Mouse (Mus musculus): ENCODE measurements around the gene Edn2.
A peak's percentile ranks its signal among the peaks of the same experiment; 100 is the strongest.

Edn2 gene

DNA sequence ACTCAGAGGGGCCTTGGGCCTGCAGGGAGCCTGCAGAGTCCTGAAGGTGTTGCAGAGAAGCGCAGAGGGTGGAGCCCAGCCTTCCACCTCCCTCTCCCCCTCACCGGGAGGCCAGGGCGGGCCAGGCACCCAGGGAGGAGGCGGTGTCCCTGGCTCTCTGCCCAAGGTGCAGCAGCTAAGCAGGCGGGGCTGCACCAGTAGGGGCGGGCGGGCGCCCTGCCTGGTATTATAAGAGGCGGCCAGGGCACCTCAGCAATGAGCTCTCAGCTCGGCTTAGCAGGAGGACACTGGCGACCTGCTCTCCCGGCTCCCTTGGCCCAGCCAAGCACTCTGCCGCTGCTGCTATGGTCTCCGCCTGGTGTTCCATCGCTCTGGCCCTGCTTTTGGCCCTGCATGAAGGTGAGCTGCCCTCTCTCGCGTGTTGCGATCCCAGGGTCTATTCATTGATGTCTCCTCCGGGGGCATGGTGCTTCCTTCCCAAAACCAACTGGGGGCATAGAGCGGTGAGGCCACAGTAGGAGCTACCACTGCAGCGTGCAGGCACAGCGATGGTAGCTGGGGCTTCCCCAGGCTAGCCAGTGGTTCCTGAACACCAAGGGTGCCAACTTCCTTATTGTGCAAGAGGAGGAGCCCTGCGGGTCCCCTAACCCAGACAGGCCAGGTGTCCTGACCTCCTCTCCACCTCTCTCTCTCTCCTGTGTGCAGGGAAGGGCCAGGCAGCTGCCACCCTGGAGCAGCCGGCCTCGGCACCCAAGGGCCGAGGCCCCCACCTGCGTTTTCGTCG is at the start of gene Edn2:
Gene Edn2, plus strand, starts transcription at position 41 of the 784 bp plus-strand sequence.
- DNase-seq: no peak

GRCm38 (mm10) chr4:120115516-120115915 is 45.5 kb upstream of the Edn2 start:
- DNase-seq: no peak

DNA sequence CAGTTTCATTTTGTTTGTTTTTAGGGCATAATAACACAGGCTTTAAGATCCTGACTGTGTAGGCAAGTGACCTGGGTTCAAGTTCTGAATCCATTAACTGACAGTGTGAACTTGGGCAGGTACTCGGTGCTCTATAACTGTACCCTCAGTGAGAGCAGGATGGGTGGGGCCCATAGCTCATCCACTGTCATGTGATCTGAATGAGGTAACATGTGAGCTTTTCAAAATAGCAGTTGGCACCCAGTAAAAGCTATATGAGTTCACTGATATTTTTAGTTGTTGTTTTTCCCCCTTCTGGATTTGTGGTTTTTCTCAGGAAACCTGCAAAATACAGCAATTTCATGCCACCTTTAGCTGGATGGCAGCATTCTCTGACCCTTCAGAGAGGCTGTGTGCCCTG is 44.7 kb upstream of the Edn2 start:
- no peak for DNase-seq

DNA sequence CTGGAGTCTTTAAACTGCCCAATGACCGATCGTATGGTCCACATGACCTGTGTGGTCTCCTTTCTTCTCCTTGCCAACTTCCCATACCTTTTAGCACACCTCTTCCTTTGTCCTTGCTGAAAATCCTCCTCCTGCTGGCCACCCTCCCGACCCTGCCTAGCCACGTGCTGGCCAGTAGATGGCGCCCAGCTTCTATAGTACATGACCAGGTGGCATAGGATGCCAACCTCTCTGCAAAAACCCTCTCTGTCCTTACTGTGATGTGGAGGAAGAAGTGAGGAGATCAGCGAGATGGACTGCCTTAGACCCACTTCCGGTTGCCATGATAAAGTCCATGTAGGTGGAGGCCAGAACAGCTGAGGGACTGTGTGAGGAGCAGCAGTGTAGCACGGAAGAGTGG is 40.7 kb upstream of the Edn2 start:
- DNase-seq: peak; percentile 53

- no peak for DNase-seq
Observed at GRCm38 (mm10) chr4:120124656-120125055, 36.4 kb upstream of the Edn2 start.

DNA sequence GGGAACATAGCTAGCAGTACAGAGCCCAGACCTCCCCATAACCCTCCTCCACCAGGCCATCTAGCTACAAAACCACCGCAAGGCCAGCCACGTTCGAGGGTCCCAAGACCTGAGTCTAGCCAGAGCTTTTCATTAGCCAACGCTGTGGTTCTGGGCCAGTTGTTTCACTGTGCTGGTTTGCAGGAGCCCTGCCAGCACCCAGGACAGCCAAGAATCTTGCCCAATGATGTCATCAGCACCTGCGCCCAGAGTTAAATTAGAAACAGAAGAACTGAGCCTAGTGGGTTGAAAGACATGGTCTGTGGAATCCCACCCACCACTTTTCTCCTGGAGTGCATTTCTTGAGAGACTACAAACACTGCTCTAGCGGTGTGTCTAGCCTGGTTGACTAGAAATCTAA is 35.0 kb upstream of the Edn2 start:
- no peak for DNase-seq

DNA sequence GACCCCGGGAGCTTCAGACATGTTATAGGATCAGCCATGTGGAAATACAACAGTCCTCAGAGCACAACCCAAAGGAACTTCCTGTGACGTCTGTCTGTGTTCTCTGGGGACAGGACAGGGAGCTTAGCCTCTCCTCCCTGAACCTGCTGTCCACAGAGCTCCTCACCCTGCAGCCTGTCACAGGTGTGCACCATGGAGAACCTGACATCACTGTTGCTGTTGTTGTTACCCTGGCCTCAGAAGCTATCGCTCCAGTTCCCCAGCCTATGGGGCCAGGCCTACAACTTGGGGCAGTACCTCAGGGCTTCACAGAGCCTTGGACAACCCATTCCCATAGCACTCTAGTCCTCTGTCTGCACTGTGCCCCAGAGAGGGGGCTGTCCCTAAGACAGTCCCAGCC is 33.7 kb upstream of the Edn2 start:
- no peak for DNase-seq

- no peak for DNase-seq
Observed at GRCm38 (mm10) chr4:120128033-120128432, 33.0 kb upstream of the Edn2 start.

GRCm38 (mm10) chr4:120129233-120129885 is 31.6 kb upstream of the Edn2 start:
- peak; percentile 48 for DNase-seq

DNA sequence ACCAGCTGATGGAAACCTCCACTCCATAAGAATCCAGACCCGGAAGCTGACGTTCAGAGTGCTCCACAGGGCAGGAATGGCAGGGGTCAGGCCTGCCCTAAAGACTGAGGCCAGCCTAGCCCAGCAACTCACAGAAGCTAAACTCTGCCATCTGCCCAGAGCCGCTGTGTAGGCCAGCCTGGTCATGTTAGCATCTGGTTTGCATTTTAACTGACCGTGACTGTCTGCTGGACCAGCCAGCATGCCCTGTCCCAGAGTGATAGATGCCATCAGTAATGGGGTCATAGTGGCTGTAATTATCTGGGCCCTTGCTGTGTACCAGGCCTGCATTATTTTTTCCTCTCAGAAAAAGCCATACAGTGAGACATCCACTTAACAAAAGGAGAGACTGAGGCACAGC is 30.1 kb upstream of the Edn2 start:
- no peak for DNase-seq

- DNase-seq: no peak
Observed at GRCm38 (mm10) chr4:120131441-120132220, 29.4 kb upstream of the Edn2 start.

DNA sequence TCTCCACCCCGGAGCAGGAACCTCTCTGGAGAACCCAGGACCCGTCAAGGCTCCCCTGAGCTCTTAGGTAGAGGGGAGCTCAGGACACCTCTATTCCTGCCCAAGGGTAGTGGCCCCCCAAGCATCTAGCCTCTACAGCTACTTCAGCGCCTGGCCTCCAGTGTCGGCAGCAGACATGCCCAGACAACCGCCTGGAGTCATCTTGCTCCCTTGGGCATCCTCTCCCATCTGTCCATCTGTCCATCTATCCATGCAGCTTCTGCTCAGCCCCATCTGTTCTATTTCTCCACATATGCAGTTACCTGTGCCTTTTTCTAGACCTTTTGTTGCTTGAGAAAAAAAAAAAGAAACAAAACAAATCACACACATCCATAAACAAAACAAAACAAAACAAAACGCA is 26.8 kb upstream of the Edn2 start:
- no peak for DNase-seq

DNA sequence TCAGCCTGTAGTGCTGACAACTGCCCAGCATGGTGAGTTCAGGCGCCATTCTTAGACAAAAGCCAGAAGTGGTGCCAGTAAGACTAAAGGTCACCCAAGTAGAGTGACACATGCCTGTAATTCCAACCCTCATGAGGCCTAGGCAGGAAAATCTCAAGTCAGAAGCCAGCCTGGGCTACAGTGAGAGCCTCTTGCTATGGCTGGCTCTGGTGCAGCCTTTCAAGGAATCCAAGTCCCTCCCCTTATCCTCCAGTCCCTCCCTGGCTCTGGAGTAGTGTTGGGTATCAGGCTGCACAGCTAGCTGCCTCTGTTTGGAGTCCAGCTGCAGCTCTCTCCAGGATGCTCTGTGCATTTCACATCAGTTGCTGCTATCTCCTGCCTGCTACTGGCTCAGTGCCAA is 19.2 kb upstream of the Edn2 start:
- no peak for DNase-seq

DNA sequence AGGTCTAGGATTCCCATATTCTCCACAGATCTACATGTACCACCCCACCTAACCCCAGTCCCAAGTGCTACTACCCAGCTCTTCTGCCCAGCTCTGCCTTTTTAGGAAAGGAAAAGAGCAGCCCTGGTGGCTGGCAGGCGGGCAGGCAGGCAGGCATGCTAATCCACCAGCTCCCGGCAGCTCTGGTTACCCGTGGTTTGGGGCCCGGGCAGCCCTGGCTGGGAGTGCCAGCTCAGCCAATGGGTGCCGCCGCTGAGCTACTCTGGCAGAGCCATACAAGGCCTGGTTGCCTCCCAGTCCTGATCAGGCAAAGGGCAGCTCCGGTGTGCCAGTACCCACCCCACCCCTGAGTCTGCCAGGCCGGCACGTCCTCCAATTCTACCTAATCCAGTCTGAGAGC is 18.1 kb upstream of the Edn2 start:
- DNase-seq: no peak

- DNase-seq: no peak
Observed at GRCm38 (mm10) chr4:120144343-120144742, 16.7 kb upstream of the Edn2 start.

- DNase-seq: no peak
Observed at GRCm38 (mm10) chr4:120145931-120146330, 15.1 kb upstream of the Edn2 start.

- DNase-seq: peak; percentile 79
Observed at GRCm38 (mm10) chr4:120148291-120149141, 12.5 kb upstream of the Edn2 start.

DNA sequence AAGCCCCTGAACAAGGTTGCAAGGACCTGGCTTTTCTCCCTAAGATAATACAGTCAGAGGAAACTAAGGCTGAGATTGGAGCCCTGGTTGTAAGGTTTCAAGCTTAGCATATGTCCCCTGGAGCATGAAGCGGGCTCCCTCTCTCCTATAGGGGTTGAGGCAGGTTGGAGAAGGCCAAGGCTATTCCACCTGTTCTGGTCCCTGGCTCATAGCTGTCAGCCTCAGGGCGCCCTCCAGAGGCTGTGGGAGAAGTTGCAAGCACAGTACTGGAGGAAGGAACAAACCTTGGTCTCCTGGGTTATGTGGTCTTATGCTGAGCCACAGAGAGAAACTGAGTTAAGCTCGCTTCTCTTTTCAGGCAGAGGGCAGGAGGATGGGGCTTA is 11.9 kb upstream of the Edn2 start:
- DNase-seq: no peak

DNA sequence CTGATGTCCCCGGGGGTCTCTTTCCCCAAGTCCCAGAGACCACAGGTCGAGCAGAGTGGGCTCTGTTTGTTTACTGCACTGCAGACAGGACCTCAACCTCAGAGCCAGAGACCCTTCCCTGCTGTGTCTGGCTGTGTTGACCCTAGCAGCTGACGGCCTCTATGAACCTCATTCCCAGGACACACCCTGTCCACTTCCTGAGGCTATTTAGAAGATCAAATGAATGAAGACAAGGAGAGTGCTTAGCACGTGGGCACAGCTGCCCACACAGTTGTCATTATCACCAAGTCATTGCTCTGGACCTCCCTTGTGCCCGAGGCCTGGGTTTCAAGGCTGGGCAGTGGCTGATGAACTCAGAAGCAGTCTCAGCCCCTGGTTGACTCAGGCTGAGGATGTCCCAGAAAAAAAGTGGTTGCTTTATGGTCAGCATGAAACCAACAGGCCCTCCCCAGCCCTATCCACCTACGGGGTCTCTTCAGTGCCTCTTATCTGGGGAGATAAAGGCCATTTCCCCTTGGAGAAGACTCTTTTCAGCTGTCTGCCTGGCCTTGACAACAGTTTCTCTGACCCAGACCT is 10.6 kb upstream of the Edn2 start:
- no peak for DNase-seq

DNA sequence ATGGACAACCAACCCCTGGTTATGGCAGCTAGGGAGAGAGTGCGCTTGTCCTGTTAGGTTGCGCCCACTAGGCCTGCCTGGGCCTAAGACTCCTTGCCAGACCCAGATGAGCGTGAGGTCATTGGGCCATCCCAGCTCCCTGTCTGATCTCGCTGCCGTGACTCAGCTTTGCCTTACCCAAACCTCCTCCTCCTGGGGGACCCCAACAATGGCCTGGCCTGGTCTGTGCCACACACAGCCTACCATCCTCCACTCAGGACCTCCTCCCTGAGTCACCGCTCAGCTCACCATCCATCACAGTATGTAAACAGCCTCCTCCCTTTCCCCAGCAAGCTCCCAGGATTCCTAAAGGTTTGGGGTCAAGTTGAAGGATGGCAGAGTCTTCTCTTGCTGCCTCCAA is 9.1 kb upstream of the Edn2 start:
- DNase-seq: no peak

- DNase-seq: no peak
Observed at GRCm38 (mm10) chr4:120152648-120153047, 8.4 kb upstream of the Edn2 start.

GRCm38 (mm10) chr4:120153736-120154135 is 7.3 kb upstream of the Edn2 start:
- DNase-seq: no peak

Measured in right cerebral cortex, postnatal 14 days (tissue).